Mouse (Mus musculus) heart, postnatal 25 days (tissue): ENCODE measurements around the gene Ovol1. TPM values are rescaled to one million over a fixed set of nuclear protein-coding genes. Genes with fewer than 3 reads are reported as not detected.
A peak's percentile ranks its signal among the peaks of the same experiment; 100 is the strongest.

Experiments
- DNase-seq: peaks from one replicate; pipeline ENCODE4 v3.0.0; 2022; ENCODE audit warnings: low spot score
- intact Hi-C: fragments of 180-260 bp; cut with DNase I; formaldehyde crosslinking; loops from one replicate; pipeline ENCODE4 v1.15.1; 2025
- total RNA-seq, 2 experiments: library from RNA; stranded (reverse); gene quantifications; 2 replicates each; pipeline ENCODE4 v1.2.3; 2021

Ovol1 gene
- not detected for total RNA-seq

DNA sequence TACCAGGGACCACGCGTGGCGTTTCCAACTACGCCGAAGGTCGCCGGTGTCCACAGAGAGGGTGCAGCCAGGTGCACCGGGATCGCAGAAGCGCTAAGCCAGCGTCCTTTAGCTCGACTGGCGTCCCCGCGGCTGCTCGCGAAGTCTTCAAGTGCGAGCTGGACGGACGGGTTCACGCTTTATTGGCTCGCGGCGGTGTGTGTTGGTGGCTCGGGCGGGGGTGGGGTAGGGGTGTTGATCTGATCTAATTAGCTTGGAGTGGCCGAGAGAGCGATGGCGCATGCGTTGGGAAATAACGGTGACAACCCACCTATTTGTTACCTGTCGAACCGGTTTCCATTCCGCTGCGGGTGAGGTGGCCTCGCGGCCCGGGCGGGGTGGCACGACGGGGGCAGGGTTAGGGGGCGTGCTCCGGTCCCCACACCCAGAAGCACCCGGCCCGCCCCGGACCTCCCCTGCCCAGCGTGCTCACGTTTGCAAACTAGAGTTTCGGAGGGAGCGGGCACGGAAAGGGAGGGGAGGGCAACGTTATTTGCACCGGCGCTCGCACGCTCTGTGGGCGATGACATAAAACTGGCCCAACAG, at the start of gene Ovol1:
Gene Ovol1, minus strand, starts transcription at position 190 of the 585 bp plus-strand sequence.
- intact Hi-C loops: no loop called here
- no peak for DNase-seq

DNA sequence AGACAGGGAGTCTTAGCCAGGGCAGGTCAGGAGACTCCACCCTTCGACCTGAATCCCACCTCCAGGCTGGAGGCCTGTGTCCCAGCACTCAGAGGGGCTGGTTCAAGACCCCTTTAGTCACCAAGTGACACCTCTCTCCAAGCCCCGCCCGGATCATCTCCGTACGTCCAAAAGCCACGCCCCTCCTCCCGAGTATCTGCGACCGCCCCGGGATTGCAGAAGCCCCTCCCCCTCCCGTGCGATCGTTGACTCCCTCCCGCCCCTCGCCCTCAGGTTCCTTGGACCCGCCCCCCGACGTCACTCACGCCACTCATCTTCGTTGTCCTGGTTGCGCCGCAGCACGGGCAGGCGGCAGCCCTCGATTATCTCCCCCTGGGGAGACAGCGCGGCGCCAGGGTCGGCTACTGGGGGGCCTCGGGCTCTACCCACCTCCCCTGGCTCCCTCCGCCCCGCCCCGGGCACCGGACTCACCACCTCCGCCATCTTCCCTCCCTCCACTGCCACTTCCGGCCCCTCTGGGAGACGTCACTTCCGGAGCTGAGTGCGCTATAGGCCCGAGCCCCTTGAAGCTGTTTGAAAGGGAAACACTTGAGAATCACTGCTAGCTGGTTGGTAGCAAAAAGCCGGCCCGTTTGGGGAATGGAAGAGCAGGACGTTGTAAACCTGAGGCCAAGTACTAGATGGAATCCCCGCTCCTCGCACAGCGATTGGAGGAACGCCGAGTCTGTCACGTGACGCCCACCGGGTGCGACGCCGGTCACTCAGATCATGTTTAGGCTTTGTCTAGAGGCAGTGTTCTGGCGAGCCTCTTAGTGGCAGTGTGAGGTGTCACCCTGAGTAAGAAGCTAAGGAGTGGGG, 49.3 kb upstream of the Ovol1 start, which contains the start of gene Kat5:
Gene Kat5, minus strand, starts transcription at position 691 of the 858 bp plus-strand sequence.
- intact Hi-C loops: loop anchor here (2.0 to 5.0 kb wide), 2 partner anchors 25 to 53 kb away; partner anchors contain the start of gene Sipa1
- DNase-seq: peak; percentile 88

- no peak for DNase-seq
- intact Hi-C loops: no loop called here
Observed at GRCm38 (mm10) chr19:5609171-5609546, 48.7 kb upstream of the Ovol1 start.

GRCm38 (mm10) chr19:5608707-5609106, 48.3 kb upstream of the Ovol1 start:
- DNase-seq: no peak
- intact Hi-C loops: no loop called here

DNA sequence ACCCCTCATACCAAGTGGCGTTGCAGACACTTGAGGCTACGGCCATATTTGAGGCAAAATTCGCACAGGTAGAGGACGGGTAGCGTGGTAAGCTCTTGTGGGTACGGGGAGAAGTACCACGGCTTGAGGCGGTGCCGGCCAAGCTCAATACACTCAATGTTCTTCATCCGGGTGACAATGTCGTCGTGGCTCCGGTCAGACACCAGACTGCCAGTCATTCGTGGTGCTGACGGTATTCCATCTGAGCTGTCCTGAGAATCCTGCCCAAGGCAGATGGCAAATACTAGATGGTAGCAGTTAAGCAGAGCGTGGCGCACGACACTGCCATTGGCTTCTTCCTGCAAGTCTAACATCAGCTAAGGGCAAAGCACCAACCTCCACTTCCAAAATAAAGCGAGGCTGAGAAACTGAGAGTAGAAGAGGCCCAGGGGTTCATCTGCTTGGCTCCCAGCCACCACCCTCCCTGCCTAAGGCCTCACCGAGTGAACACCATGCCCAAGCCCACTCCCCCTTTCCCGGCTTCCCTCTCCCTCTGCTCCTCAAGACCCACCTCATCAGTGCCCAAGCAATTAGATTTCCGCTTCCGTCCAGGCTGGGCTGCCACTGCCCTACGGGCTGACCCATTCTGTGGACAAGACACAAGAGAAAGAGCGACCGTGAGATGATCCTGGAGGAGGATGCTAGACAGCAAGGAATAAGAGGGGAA, 47.4 kb upstream of the Ovol1 start:
- intact Hi-C loops: no loop called here
- no peak for DNase-seq

GRCm38 (mm10) chr19:5606196-5606595, 45.8 kb upstream of the Ovol1 start:
- intact Hi-C loops: no loop called here
- DNase-seq: no peak

DNA sequence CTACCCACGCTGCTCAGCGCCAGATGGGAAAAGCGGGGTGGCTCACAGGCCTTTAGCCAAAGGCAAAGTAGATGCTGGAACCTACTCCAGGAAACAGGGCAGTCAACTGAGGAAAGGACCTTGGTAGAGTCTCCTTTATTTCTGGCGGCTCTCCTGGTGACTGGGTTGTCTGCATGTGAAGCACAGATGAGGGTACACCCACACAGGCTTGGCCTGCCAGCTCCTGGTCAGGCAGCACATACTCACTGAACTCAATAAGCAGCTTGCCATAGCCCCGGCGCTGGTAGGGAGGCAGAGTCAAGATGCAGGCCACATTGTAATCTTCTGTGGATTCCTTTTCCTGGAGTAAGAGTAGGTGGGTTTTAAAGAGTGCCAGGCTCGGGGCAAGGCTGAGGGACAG, 44.7 kb upstream of the Ovol1 start:
- intact Hi-C loops: no loop called here
- no peak for DNase-seq

DNA sequence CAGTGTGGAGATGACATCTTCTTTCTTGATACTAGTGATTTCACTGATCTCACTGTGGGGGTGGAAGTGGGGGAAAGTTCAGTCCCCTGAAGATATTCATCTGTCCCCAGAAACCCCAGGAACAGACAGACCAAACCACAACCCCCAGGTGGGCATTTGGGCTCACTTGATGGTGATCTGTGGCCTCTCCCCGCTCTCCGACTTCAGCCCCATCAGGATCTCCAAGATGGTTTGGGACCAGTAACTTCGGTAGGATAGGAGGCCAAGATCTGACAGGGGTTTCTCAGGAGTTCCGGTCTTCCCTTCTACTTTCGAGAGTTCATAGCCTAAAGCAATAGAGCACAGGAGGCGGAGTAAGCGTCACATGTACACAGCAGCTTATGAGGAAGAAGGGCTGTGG, 43.2 kb upstream of the Ovol1 start:
- DNase-seq: no peak
- intact Hi-C loops: loop anchor here (5.0 kb wide), 1 partner anchor 34 kb away; the partner anchor contains the start of gene Rela

DNA sequence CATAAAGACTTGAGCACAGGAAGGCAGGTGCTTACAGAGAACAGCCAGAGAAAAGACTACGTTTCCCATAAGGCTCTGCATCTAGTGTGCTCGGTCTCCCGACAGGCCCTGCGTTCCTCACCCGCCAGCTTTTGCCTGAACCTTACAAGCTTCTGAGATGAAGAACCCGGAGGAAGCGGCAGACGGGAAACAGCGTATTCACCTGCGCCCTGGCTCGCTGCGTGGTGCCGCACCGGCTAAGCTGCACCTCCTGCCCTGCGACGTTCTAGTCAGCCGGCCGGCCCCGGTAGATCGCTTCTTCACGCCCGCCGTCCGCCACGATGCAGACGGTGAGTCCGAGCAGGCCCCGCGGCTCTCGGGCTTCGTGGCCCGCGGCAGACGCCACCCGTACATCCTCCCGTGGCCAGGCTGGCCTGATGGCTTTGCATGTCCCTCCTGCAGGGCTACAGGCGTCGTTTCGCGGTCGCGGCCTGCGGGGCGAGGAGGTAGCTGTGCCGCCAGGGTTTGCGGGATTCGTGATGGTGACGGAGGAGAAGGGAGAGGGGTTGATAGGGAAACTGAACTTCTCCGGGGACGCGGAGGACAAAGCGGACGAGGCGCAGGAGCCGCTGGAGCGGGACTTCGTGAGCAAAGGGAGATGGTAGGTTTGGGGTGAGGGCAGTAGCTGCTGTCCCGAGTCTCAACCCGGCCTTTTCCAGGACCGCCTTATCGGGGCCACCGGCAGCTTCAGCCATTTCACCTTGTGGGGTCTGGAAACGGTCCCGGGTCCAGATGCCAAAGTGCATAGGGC, 41.5 kb upstream of the Ovol1 start, which contains the start of gene Rnaseh2c:
Gene Rnaseh2c, plus strand, starts transcription at position 122 of the 790 bp plus-strand sequence.
- intact Hi-C loops: loop anchor here (5.0 kb wide), 1 partner anchor 35 kb away; the partner anchor contains the start of gene Rela
- peak; percentile 49 for DNase-seq

DNA sequence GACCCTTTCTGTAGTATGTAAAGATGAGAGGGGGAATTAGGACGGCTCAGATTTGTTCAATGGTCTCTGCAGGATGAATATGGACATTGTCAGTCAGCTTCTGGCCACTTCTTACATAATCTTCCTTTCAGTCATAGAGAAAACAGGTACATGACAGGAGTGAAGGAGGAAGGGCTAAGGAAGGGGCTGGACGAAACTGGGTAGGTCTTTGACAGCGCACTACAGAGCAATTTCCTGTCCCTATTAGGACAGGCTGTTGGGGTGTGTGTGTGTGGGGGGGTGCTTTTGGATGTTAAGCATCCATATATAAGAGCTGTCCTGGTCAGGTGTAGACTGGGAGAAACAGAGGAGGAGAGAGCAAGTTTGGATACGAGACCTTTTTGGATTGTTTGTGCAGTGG, 38.8 kb upstream of the Ovol1 start:
- intact Hi-C loops: no loop called here
- DNase-seq: no peak

DNA sequence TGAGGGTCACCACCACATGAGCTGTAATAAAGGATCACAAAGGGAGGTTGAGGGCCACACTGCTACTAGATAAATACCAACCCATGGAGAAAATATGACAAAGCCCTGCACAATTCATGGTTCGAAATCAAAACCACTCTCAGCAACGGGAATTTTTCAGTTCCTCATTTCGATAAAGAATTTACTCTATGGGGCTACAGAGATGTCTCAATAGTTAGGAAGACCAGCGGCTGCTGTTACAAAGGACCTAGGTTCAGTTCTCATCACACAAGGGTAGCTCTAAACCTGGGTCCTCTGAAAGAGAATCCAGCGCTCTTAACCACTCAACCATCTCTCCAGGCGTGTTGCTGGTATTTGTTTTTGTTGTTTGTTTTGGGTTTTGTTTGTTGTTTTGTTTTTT, 31.4 kb upstream of the Ovol1 start:
- no peak for DNase-seq
- intact Hi-C loops: no loop called here

DNA sequence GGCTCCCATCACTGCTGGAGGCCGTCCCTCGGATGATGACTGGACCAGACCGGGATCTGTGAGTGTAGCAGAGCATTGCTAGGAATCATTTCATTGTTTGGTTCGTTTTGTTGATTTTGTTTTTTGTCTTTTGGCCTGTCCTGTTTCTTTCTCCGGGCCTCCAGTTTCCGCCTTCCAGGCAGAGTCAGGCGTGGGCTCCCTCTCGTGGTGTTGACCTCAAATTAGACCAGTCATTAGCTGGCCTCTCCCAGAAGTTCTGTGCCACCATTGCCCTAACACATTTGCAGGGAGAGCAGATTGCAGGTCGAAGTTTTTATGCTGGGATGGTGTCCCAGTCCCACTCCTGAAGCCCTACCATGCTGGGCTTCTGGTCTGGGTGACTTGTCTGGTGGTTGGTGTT, 28.7 kb upstream of the Ovol1 start:
- intact Hi-C loops: no loop called here
- no peak for DNase-seq

GRCm38 (mm10) chr19:5581995-5582394, 21.5 kb upstream of the Ovol1 start:
- DNase-seq: no peak
- intact Hi-C loops: no loop called here

GRCm38 (mm10) chr19:5580776-5581175, 20.3 kb upstream of the Ovol1 start:
- intact Hi-C loops: no loop called here

GRCm38 (mm10) chr19:5579971-5580370, 19.5 kb upstream of the Ovol1 start:
- DNase-seq: no peak
- intact Hi-C loops: no loop called here

More at GRCm38 (mm10) chr19:5580776-5581175, 20.3 kb upstream of the Ovol1 start:
- DNase-seq: no peak

- DNase-seq: no peak
- intact Hi-C loops: no loop called here
Observed at GRCm38 (mm10) chr19:5575336-5575735, 14.9 kb upstream of the Ovol1 start.

DNA sequence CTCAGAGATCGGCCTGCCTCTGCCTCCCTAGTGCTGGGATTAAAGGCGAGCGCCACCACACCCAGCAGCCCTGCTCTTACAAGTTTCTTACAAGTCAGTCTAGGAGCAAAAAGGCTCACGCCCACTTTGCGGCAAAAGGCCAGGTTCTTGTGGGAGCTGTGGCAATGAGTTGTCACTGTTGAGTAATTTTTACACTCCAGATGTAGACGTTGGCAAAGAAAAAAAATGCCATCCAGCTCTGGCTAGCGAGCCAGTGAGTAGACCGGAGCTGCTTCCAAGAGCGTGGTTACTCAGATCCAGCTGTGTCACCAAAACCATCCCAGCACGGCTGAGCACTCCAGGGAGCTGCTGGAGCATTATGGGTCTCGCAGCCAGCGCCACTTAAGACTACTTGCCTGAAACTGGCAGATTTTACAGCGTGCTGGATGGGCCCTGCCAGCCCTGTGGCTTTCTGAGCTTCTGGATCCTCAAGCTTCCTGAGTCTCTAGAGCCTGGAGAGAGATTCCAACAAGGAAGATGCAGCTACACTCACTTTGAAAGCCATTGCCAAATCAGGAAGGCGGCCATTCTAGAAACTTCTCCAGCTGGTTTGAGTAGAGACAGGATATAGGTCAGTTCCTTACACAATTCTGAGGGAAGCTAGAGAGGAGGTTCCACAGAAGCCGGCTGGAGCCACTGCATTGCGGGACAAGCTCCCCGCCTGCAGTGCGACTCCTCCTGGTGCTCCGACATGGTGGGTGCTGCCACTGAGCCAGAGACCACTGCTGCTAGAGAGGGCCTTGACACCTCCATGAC, 12.1 kb upstream of the Ovol1 start:
- intact Hi-C loops: no loop called here
- DNase-seq: no peak

DNA sequence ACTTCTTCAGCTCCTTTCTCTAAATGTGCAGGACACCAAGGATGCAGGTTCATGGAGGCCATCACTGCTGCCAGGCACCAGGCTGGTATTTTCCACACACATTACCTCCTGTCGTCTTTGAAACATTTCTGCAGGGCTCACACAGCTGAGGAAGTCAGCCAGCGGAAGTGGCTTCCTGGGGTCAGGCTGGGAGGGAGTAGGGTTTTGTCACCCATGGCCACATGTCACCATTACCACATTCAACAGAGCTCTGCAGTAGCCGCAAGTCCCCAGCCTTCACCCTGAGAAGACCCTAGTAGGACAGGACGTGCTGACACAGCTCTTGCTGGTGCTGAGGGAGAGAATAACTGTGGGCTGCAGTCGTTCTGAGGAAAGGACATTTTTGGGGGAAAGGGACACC, 11.4 kb upstream of the Ovol1 start:
- no peak for DNase-seq
- intact Hi-C loops: no loop called here
